Mouse (Mus musculus): ENCODE data around the gene Mylk.

- TF ChIP-seq GATA1 (IDR thresholded peaks at IDR 0.05; ENCODE audit: low read length) (no peak), TAL1 (IDR thresholded peaks at IDR 0.05; ENCODE audit: low read length) (no peak)
Measured at GRCm38 (mm10) chr16:34706019-34706418, 39.0 kb upstream of the Mylk start.

Data from erythroblast, embryonic 14.5 days (primary cell).